Mouse (Mus musculus): ENCODE results near the gene Gm20708.

The Gm20708 gene

GRCm38 (mm10) chr11:117832086-117832969 lies 22.9 kb downstream of the Gm20708 start:
- WGBS, result 23% methylated on average over 28 of the region's 28 CpGs

GRCm38 (mm10) chr11:117833509-117833908 lies 24.0 kb downstream of the Gm20708 start:
- 97% methylated on average over 5 of the region's 6 CpGs for WGBS

GRCm38 (mm10) chr11:117834086-117834485 lies 24.6 kb downstream of the Gm20708 start:
- 88% methylated on average over 8 of the region's 8 CpGs for WGBS

- 19% methylated on average over 13 of the region's 13 CpGs for WGBS
These were observed 26.8 kb downstream of the Gm20708 start for GRCm38 (mm10) chr11:117836306-117836705.

GRCm38 (mm10) chr11:117838572-117838971 lies 29.1 kb downstream of the Gm20708 start:
- WGBS, result 84% methylated on average over 2 of the region's 2 CpGs

- 85% methylated on average over 1 of the region's 1 CpGs for WGBS
These were observed 29.6 kb downstream of the Gm20708 start for GRCm38 (mm10) chr11:117839021-117839420.

GRCm38 (mm10) chr11:117840910-117841309 lies 31.4 kb downstream of the Gm20708 start:
- 80% methylated on average over 1 of the region's 1 CpGs for WGBS

- WGBS, result 80% methylated on average over 2 of the region's 2 CpGs
These were observed 34.0 kb downstream of the Gm20708 start for GRCm38 (mm10) chr11:117843434-117843833.

- 90% methylated on average over 2 of the region's 2 CpGs for WGBS
These were observed 35.5 kb downstream of the Gm20708 start for GRCm38 (mm10) chr11:117844997-117845396.

- WGBS, result 82% methylated on average over 2 of the region's 2 CpGs
These were observed 36.2 kb downstream of the Gm20708 start for GRCm38 (mm10) chr11:117845651-117846050.

GRCm38 (mm10) chr11:117846640-117847039 lies 37.2 kb downstream of the Gm20708 start:
- WGBS, result 57% methylated on average over 5 of the region's 5 CpGs

GRCm38 (mm10) chr11:117847593-117848215 lies 38.2 kb downstream of the Gm20708 start:
- WGBS, result 69% methylated on average over 7 of the region's 7 CpGs

GRCm38 (mm10) chr11:117848271-117848984 lies 39.0 kb downstream of the Gm20708 start:
- 6% methylated on average over 19 of the region's 19 CpGs for WGBS

GRCm38 (mm10) chr11:117848985-117849671 lies 39.7 kb downstream of the Gm20708 start, which contains the start of gene Birc5:
Birc5 (plus strand) TSS chr11:117849251.
- under 1% methylated on average over 51 of the region's 51 CpGs for WGBS

- WGBS, result 93% methylated on average over 3 of the region's 3 CpGs
These were observed 43.4 kb downstream of the Gm20708 start for GRCm38 (mm10) chr11:117852875-117853274.

- 92% methylated on average over 9 of the region's 9 CpGs for WGBS
These were observed 44.8 kb downstream of the Gm20708 start for GRCm38 (mm10) chr11:117854241-117854640.

- WGBS, result 98% methylated on average over 5 of the region's 5 CpGs
These were observed 45.9 kb downstream of the Gm20708 start for GRCm38 (mm10) chr11:117855360-117855759.

GRCm38 (mm10) chr11:117855975-117856374 lies 46.5 kb downstream of the Gm20708 start:
- 95% methylated on average over 1 of the region's 1 CpGs for WGBS

GRCm38 (mm10) chr11:117857462-117857861 lies 48.0 kb downstream of the Gm20708 start:
- 95% methylated on average over 10 of the region's 10 CpGs for WGBS

GRCm38 (mm10) chr11:117858392-117858791 lies 48.9 kb downstream of the Gm20708 start:
- WGBS, result 74% methylated on average over 3 of the region's 3 CpGs

GRCm38 (mm10) chr11:117860601-117861000 lies 51.1 kb downstream of the Gm20708 start, which contains the start of gene Tmem235:
Tmem235 (plus strand) TSS chr11:117860752.
- 10% methylated on average over 23 of the region's 23 CpGs for WGBS

Measured in cerebral cortex, adult 2 months (tissue).